Mouse (Mus musculus): Measurements from ENCODE around the gene Il9.

GRCm38 (mm10) chr13:56529685-56530084 is 47.6 kb upstream of the Il9 start:
- TF ChIP-seq POLR2A (IDR thresholded peaks at IDR 0.05; ENCODE audit: borderline replicate concordance, control insufficient read depth, low read depth, low read length) (no peak), CTCF (IDR thresholded peaks at IDR 0.05; ENCODE audit: control insufficient read depth, insufficient read depth, low read length) (no peak)

All from bone marrow, adult 2 months (tissue).